Mouse (Mus musculus) gastrocnemius, adult 2 months (tissue): ENCODE data around the gene Slc12a3. TPM values are rescaled to one million over a fixed set of nuclear protein-coding genes. Genes with fewer than 3 reads are reported as not detected.
A peak's percentile ranks its signal among the peaks of the same experiment; 100 is the strongest.
"Not testable (repeated sequence)": the region's sequence is repeated elsewhere in the genome, so short reads cannot be mapped to it uniquely, and the experiment has no call there.

Experiments
- DNase-seq: peaks from one replicate; pipeline ENCODE4 v3.0.0; 2022
- H3K27ac ChIP-seq: fragments of 200-600 bp; 2 replicates; pipeline ENCODE4 v1.8.1; 2022; ENCODE audit warnings: mild to moderate bottlenecking
- H3K4me3 ChIP-seq: fragments of 200-600 bp; 2 replicates; pipeline ENCODE4 v1.8.1; 2022; ENCODE audit warnings: mild to moderate bottlenecking, moderate library complexity
- CTCF ChIP-seq: fragments of 200-600 bp; IDR thresholded peaks from 2 replicates; pipeline ENCODE4 v1.8.1; 2022; ENCODE audit warnings: antibody characterized with exemption, mild to moderate bottlenecking, moderate library complexity
- intact Hi-C: fragments of 180-260 bp; cut with DNase I; formaldehyde crosslinking; loops from one replicate; pipeline ENCODE4 v1.15.1; 2025
- microRNA-seq: library from miRNA; unstranded; fragments of <30 nt; microRNA quantifications from one replicate; pipeline ENCODE4 v1.2.0, GENCODE M21; 2021
- total RNA-seq, 2 experiments: library from RNA; stranded (reverse); gene quantifications; 2 replicates each; pipeline ENCODE4 v1.2.3; 2021

Gene Slc12a3
- total RNA-seq, 2 experiments from 2014 or later, result not detected

- intact Hi-C loops, result loop anchor here (1.0 to 5.0 kb wide), 2 partner anchors 54 to 120 kb away; no protein-coding TSS in a partner anchor
- H3K4me3 ChIP-seq, result no peak overlapping the region
- peak; percentile 68 for DNase-seq
- TF ChIP-seq CTCF, result peak; percentile 81; the same call in 1 of the 2 replicates
- peak overlapping the region; percentile 39; the same call in 1 of the 2 replicates for H3K27ac ChIP-seq
Observed at GRCm38 (mm10) chr8:94396964-94397657, 68.1 kb downstream of the Slc12a3 start.

- Histone ChIP-seq H3K27ac (no peak overlapping the region), H3K4me3 (no peak overlapping the region)
- intact Hi-C loops, result loop anchor here (5.0 kb wide), 1 partner anchor 121 kb away; no protein-coding TSS in a partner anchor
- no peak for DNase-seq
- no peak for TF ChIP-seq CTCF
Observed at GRCm38 (mm10) chr8:94398587-94398986, 69.6 kb downstream of the Slc12a3 start.

- no peak for TF ChIP-seq CTCF
- no peak overlapping the region for H3K27ac ChIP-seq
- intact Hi-C loops, result loop anchor here (5.0 kb wide), 1 partner anchor 122 kb away; no protein-coding TSS in a partner anchor
- DNase-seq, result no peak
- no peak overlapping the region for H3K4me3 ChIP-seq
Observed at GRCm38 (mm10) chr8:94399361-94399953, 70.5 kb downstream of the Slc12a3 start.

- not testable (repeated sequence) for DNase-seq, H3K4me3 ChIP-seq, H3K27ac ChIP-seq
- intact Hi-C loops, result loop anchor here (5.0 kb wide), 1 partner anchor 123 kb away; no protein-coding TSS in a partner anchor
Observed at GRCm38 (mm10) chr8:94399957-94400356, 71.0 kb downstream of the Slc12a3 start.

GRCm38 (mm10) chr8:94408443-94409080 is 79.6 kb downstream of the Slc12a3 start:
- no peak for TF ChIP-seq CTCF
- DNase-seq, result no peak
- intact Hi-C loops, result no loop called here
- Histone ChIP-seq H3K27ac (no peak overlapping the region), H3K4me3 (no peak overlapping the region)

GRCm38 (mm10) chr8:94409523-94409922 is 80.5 kb downstream of the Slc12a3 start:
- intact Hi-C loops, result no loop called here
- no peak overlapping the region for H3K4me3 ChIP-seq
- no peak for DNase-seq
- TF ChIP-seq CTCF, result no peak
- H3K27ac ChIP-seq, result no peak overlapping the region

- TF ChIP-seq CTCF, result no peak
- DNase-seq, result no peak
- H3K4me3 ChIP-seq, result no peak overlapping the region
Observed at GRCm38 (mm10) chr8:94412518-94412917, 83.5 kb downstream of the Slc12a3 start.

GRCm38 (mm10) chr8:94413509-94413908 is 84.5 kb downstream of the Slc12a3 start:
- no peak overlapping the region for H3K27ac ChIP-seq
- intact Hi-C loops, result no loop called here
- no peak for TF ChIP-seq CTCF

More at GRCm38 (mm10) chr8:94412518-94412917, 83.5 kb downstream of the Slc12a3 start:
- H3K27ac ChIP-seq, result no peak overlapping the region
- intact Hi-C loops, result no loop called here

GRCm38 (mm10) chr8:94415218-94415617 is 86.2 kb downstream of the Slc12a3 start:
- H3K4me3 ChIP-seq, result no peak overlapping the region
- DNase-seq, result peak; percentile 58
- H3K27ac ChIP-seq, result no peak overlapping the region
- intact Hi-C loops, result no loop called here
- TF ChIP-seq CTCF, result no peak

More at GRCm38 (mm10) chr8:94413509-94413908, 84.5 kb downstream of the Slc12a3 start:
- no peak for DNase-seq
- no peak overlapping the region for H3K4me3 ChIP-seq

Small RNA genes lying within 50 kb of the gene (microRNA-seq; reads per million reads assigned to microRNA genes)
- gene Mir138-2, result 26.0 reads per million, percentile 21 among the genes with 10 or more reads in this experiment

Other genes starting within 250 kb of the Slc12a3 start
- gene Bbs2, start 230.3 kb upstream of the Slc12a3 start, total RNA-seq, result 1 to 10 TPM; 2.5 to 4.6 TPM
- gene Mt4, start 192.0 kb upstream of the Slc12a3 start, total RNA-seq, result not detected
- gene Mt3, start 176.6 kb upstream of the Slc12a3 start, total RNA-seq, result 1 to 10 TPM; 1.6 to 2.7 TPM
- 100 to 1,000 TPM; 103 to 148 TPM for gene Mt2, start 156.5 kb upstream of the Slc12a3 start, total RNA-seq
- gene Mt1, start 150.1 kb upstream of the Slc12a3 start, total RNA-seq, result 100 to 1,000 TPM; 120 to 127 TPM
- gene Nup93, start 114.6 kb upstream of the Slc12a3 start, total RNA-seq, result 10 to 100 TPM in 1 of 2 experiments, 1 to 10 TPM in 1; 8.6 to 12.4 TPM
- 100 to 1,000 TPM; 111 to 117 TPM for gene Herpud1, start 57.2 kb downstream of the Slc12a3 start, total RNA-seq
- 1 to 10 TPM in 1 of 2 experiments, under 1 TPM in 1; 0.43 to 1.1 TPM for gene Nlrc5, start 105.2 kb downstream of the Slc12a3 start, total RNA-seq
- 1 to 10 TPM; 4.9 to 6.9 TPM for gene Cpne2, start 203.8 kb downstream of the Slc12a3 start, total RNA-seq